Mouse (Mus musculus) kidney, postnatal 25 days (tissue): ENCODE measurements around the gene Rftn1.

Experiments
- DNase-seq, 2 experiments: peaks; one replicate each; pipeline ENCODE4 v3.0.0; 2021; ENCODE audit warnings: mixed read lengths in 2 of 2

Rftn1 gene

GRCm38 (mm10) chr17:50201828-50202445 is 11.5 kb upstream of the Rftn1 start:
- DNase-seq = no peak

- no peak for DNase-seq
These were observed 8.8 kb upstream of the Rftn1 start for GRCm38 (mm10) chr17:50199075-50199850.

GRCm38 (mm10) chr17:50197572-50197971 is 7.1 kb upstream of the Rftn1 start:
- DNase-seq = no peak

GRCm38 (mm10) chr17:50196005-50196672 is 5.7 kb upstream of the Rftn1 start:
- DNase-seq = no peak

GRCm38 (mm10) chr17:50195399-50195798 is 4.9 kb upstream of the Rftn1 start:
- DNase-seq = no peak

GRCm38 (mm10) chr17:50194541-50194940 is 4.1 kb upstream of the Rftn1 start:
- DNase-seq = no peak

- peak in 1 of 2 experiments; percentile 40 for DNase-seq
These were observed 3.2 kb upstream of the Rftn1 start for GRCm38 (mm10) chr17:50193653-50194052.

GRCm38 (mm10) chr17:50192376-50192940 is 2.0 kb upstream of the Rftn1 start:
- DNase-seq = no peak

GRCm38 (mm10) chr17:50191318-50191957 is 964 bp upstream of the Rftn1 start:
- DNase-seq = no peak

GRCm38 (mm10) chr17:50189381-50190012 is 977 bp downstream of the Rftn1 start:
- DNase-seq = peak; percentile 72

GRCm38 (mm10) chr17:50188662-50189345 is 1.7 kb downstream of the Rftn1 start:
- DNase-seq = no peak

- no peak for DNase-seq
These were observed 4.9 kb downstream of the Rftn1 start for GRCm38 (mm10) chr17:50185616-50186015.

GRCm38 (mm10) chr17:50185083-50185482 is 5.4 kb downstream of the Rftn1 start:
- no peak for DNase-seq

- DNase-seq = no peak
These were observed 6.0 kb downstream of the Rftn1 start for GRCm38 (mm10) chr17:50184217-50185038.

- no peak for DNase-seq
These were observed 7.2 kb downstream of the Rftn1 start for GRCm38 (mm10) chr17:50183300-50183699.

- no peak for DNase-seq
These were observed 7.9 kb downstream of the Rftn1 start for GRCm38 (mm10) chr17:50182542-50182951.

GRCm38 (mm10) chr17:50180899-50181570 is 9.4 kb downstream of the Rftn1 start:
- DNase-seq = no peak

- DNase-seq = no peak
These were observed 16.7 kb downstream of the Rftn1 start for GRCm38 (mm10) chr17:50173776-50174175.

- DNase-seq = no peak
These were observed 17.1 kb downstream of the Rftn1 start for GRCm38 (mm10) chr17:50173368-50173767.

GRCm38 (mm10) chr17:50172795-50173194 is 17.7 kb downstream of the Rftn1 start:
- no peak for DNase-seq
